In genomic region chr15:7604847-7605246, GRCm38 (mm10) we compare ENCODE assay signal across 21 mouse cellular contexts.
"Had no signal": no experiment of that assay in that cellular context is flagged by ENCODE, and none has a peak within 500 bp of the region (broad histone marks: within the 10 kb centered on the region; RNA-seq: fewer than 3 reads in every experiment).

No protein-coding gene starts in this region.

- ATAC-seq: lung, postnatal 0 days; midbrain, embryonic 13.5 days; midbrain, embryonic 16.5 days had no signal

- DNase-seq: lung, adult 2 months; lung, postnatal 14 days; lung, postnatal 36 days; retina, postnatal 1 day; right cerebral cortex, adult 18-20 months; right cerebral cortex, postnatal 25 days; right cerebral cortex, postnatal 4 days; spleen, adult 18-20 months; thymus, adult 18-20 months; thymus, postnatal 14 days; thymus, postnatal 36 days had no signal

- H3K4me2 ChIP-seq: lung, embryonic 15.5 days; midbrain, embryonic 11.5 days; midbrain, embryonic 13.5 days; neural tube, embryonic 13.5 days; neural tube, embryonic 15.5 days had no signal

- H3K4me1 ChIP-seq: lung, embryonic 15.5 days; megakaryocyte, embryonic 14.5 days; midbrain, embryonic 13.5 days; neural tube, embryonic 13.5 days; neural tube, embryonic 15.5 days had no signal

- H3K9me3 ChIP-seq: lung, embryonic 15.5 days; megakaryocyte, embryonic 14.5 days; midbrain, embryonic 13.5 days; neural tube, embryonic 13.5 days; neural tube, embryonic 15.5 days had no signal

- H3K4me3 ChIP-seq: lung, embryonic 15.5 days; megakaryocyte, embryonic 14.5 days; midbrain, embryonic 13.5 days; myocyte; neural tube, embryonic 13.5 days; neural tube, embryonic 15.5 days had no signal

- H3K9ac ChIP-seq: lung, embryonic 15.5 days; midbrain, embryonic 13.5 days; neural tube, embryonic 13.5 days; neural tube, embryonic 15.5 days had no signal

- H3K27me3 ChIP-seq: lung, embryonic 15.5 days; megakaryocyte, embryonic 14.5 days; midbrain, embryonic 13.5 days; neural tube, embryonic 13.5 days; neural tube, embryonic 15.5 days had no signal

- H3K27ac ChIP-seq: lung, embryonic 15.5 days; macrophage; midbrain, embryonic 13.5 days; neural tube, embryonic 13.5 days; neural tube, embryonic 15.5 days had no signal

- H3K36me3 ChIP-seq: lung, embryonic 15.5 days; midbrain, embryonic 13.5 days; neural tube, embryonic 13.5 days; neural tube, embryonic 15.5 days had no signal
